Mouse (Mus musculus): ENCODE results near the gene Lama5.

- TF ChIP-seq CTCF (conservative IDR thresholded peaks at IDR 0.05; ENCODE audit: insufficient read depth, insufficient read length, low read depth, low read length) (no peak), POLR2A (IDR thresholded peaks at IDR 0.05; ENCODE audit: low read depth, low read length) (no peak)
Measured at GRCm38 (mm10) chr2:180238591-180238990, 12.9 kb upstream of the Lama5 start.
